ENCODE assay signal across 8 mouse cellular contexts in the genomic region with DNA sequence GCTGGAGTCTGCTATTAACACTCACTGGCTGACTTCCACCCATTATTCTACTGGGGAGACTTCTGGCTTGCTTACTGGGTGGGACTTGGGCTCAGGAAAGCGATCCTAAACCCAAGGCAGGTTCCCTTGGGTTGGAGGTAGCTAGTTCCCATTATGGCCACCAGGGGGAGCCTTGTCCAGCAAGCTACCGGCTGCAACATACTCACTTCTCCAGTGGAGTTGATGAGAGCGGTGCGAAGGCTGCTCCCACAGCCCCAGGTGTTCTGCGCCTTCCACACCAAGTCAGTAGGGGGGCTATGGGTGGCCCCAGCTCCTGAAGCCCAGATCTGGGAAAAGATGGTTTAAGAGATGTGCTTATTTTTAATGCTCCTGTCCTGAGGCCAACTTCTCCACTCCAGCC. TPM values are rescaled to one million over a fixed set of nuclear protein-coding genes. Genes with fewer than 3 reads are reported as not detected.
DNase-seq lines count a peak whose midpoint lies in the region; ATAC-seq lines count a peak whose summit lies in the region.

No protein-coding gene starts in this region.

- H3K36me3 ChIP-seq in kidney, embryonic 15.5 days: peaks cover 49% of the 10 kb centered on the region
- H3K36me3 ChIP-seq in liver, embryonic 16.5 days (ENCODE audit: control insufficient read depth, insufficient read depth): peaks cover 60% of the 10 kb centered on the region
- peaks cover 21% of the 10 kb centered on the region for H3K36me3 ChIP-seq in neural tube, embryonic 13.5 days

- peak; percentile 40; the same call in 1 of the 2 replicates for ATAC-seq in kidney, embryonic 15.5 days (replicated peaks; ENCODE audit: low FRiP score)
- ATAC-seq in liver, embryonic 16.5 days (ENCODE audit: low read depth): peak; percentile 47; the same call in 1 of the 2 replicates
- ATAC-seq in neural tube, embryonic 13.5 days (ENCODE audit: low read depth): peak; percentile 33; the same call in 1 of the 2 replicates

- WGBS in kidney, embryonic 15.5 days: 6% methylated on average over 5 of the region's 5 CpGs
- WGBS in liver, embryonic 16.5 days (ENCODE audit: insufficient replicate concordance): 9% methylated on average over 5 of the region's 5 CpGs
- 7% methylated on average over 5 of the region's 5 CpGs for WGBS in neural tube, embryonic 13.5 days

- H3K9me3 ChIP-seq in kidney, embryonic 15.5 days (replicated peaks): no peaks in the 10 kb centered on the region
- no peaks in the 10 kb centered on the region for H3K9me3 ChIP-seq in liver, embryonic 16.5 days (replicated peaks; ENCODE audit: control insufficient read depth, low read length)
- no peaks in the 10 kb centered on the region for H3K9me3 ChIP-seq in neural tube, embryonic 13.5 days

- H3K4me2 ChIP-seq in kidney, embryonic 15.5 days: no peak overlapping the region
- H3K4me2 ChIP-seq in liver, embryonic 16.5 days (ENCODE audit: low read depth, low read length): no peak overlapping the region
- no peak overlapping the region for H3K4me2 ChIP-seq in neural tube, embryonic 13.5 days

- H3K9ac ChIP-seq in kidney, embryonic 15.5 days: no peak overlapping the region
- H3K9ac ChIP-seq in liver, embryonic 16.5 days (ENCODE audit: low read depth, low read length): no peak overlapping the region
- H3K9ac ChIP-seq in neural tube, embryonic 13.5 days: no peak overlapping the region

- H3K27ac ChIP-seq in kidney, embryonic 15.5 days: no peak overlapping the region
- no peak overlapping the region for H3K27ac ChIP-seq in liver, embryonic 16.5 days (ENCODE audit: low read length)
- no peak overlapping the region for H3K27ac ChIP-seq in neural tube, embryonic 13.5 days (replicated peaks)

- H3K4me3 ChIP-seq in kidney, embryonic 15.5 days (replicated peaks): no peak overlapping the region
- H3K4me3 ChIP-seq in liver, embryonic 16.5 days (ENCODE audit: low read depth, low read length): no peak overlapping the region
- H3K4me3 ChIP-seq in neural tube, embryonic 13.5 days: no peak overlapping the region

- intact Hi-C loops in gastrocnemius, postnatal 36 days (cut with DNase I): loop anchor here (1.0 kb wide), 1 partner anchor 38 kb away; no protein-coding TSS in a partner anchor

- peaks cover 28% of the 10 kb centered on the region for H3K4me1 ChIP-seq in kidney, embryonic 15.5 days
- H3K4me1 ChIP-seq in liver, embryonic 16.5 days (ENCODE audit: control insufficient read depth, low read depth, low read length): peaks cover 3% of the 10 kb centered on the region; the same call in 1 of the 2 replicates
- peaks cover 22% of the 10 kb centered on the region for H3K4me1 ChIP-seq in neural tube, embryonic 13.5 days (replicated peaks)

- H3K27me3 ChIP-seq in kidney, embryonic 15.5 days: peaks cover 52% of the 10 kb centered on the region
- peaks cover 12% of the 10 kb centered on the region; the same call in 1 of the 2 replicates for H3K27me3 ChIP-seq in liver, embryonic 16.5 days (ENCODE audit: control insufficient read depth, insufficient read depth, low read depth, low read length)
- peaks cover 64% of the 10 kb centered on the region for H3K27me3 ChIP-seq in neural tube, embryonic 13.5 days

- DNase-seq in 3T3-L1 (ENCODE audit: low read depth, low spot score): peak; percentile 84
- DNase-seq in NIH3T3 (ENCODE audit: low read depth): peak; percentile 85
- DNase-seq in cerebellum, postnatal 4 days (ENCODE audit: low spot score in 2 of 2): peak; percentile 58 to 81
- DNase-seq in gastrocnemius, postnatal 36 days: peak; percentile 55 to 73
- DNase-seq in testis, postnatal 14 days (ENCODE audit: low spot score): peak; percentile 73

RNA-seq across cellular contexts. Expression of a gene that starts 22.6 kb away (rescaled TPM):
- 1 to 10 TPM; 1.2 to 1.4 TPM for total RNA-seq in gastrocnemius, postnatal 36 days (2021)
- 14.0 and 14.7 TPM in 2 replicates for polyA plus RNA-seq in kidney, embryonic 15.5 days (2015; fragmentation: Nextera tagmentation; extraction: Ambion mirVana)
- polyA plus RNA-seq in liver, embryonic 16.5 days (2015; fragmentation: Nextera tagmentation; extraction: Ambion mirVana): 27.0 and 29.1 TPM in 2 replicates
- 19.7 and 21.8 TPM in 2 replicates for polyA plus RNA-seq in neural tube, embryonic 13.5 days (2015; fragmentation: Nextera tagmentation; extraction: Ambion mirVana)

RNA-seq across cellular contexts. Expression of a gene that starts 26.1 kb away (rescaled TPM):
- total RNA-seq in gastrocnemius, postnatal 36 days (2021): 10 to 100 TPM; 75.3 to 79.8 TPM
- polyA plus RNA-seq in kidney, embryonic 15.5 days (2015; fragmentation: Nextera tagmentation; extraction: Ambion mirVana): 89.2 and 92.0 TPM in 2 replicates
- polyA plus RNA-seq in liver, embryonic 16.5 days (2015; fragmentation: Nextera tagmentation; extraction: Ambion mirVana): 123 and 131 TPM in 2 replicates
- polyA plus RNA-seq in neural tube, embryonic 13.5 days (2015; fragmentation: Nextera tagmentation; extraction: Ambion mirVana): 41.9 and 45.3 TPM in 2 replicates

RNA-seq across cellular contexts. Expression of a gene that starts 48.6 kb away (rescaled TPM):
- under 1 TPM; 0.17 to 0.33 TPM for total RNA-seq in gastrocnemius, postnatal 36 days (2021)
- polyA plus RNA-seq in kidney, embryonic 15.5 days (2015; fragmentation: Nextera tagmentation; extraction: Ambion mirVana): 20.9 and 22.0 TPM in 2 replicates
- polyA plus RNA-seq in liver, embryonic 16.5 days (2015; fragmentation: Nextera tagmentation; extraction: Ambion mirVana): 0.44 and 0.53 TPM in 2 replicates
- 32.5 and 33.7 TPM in 2 replicates for polyA plus RNA-seq in neural tube, embryonic 13.5 days (2015; fragmentation: Nextera tagmentation; extraction: Ambion mirVana)

RNA-seq across cellular contexts. Expression of a gene that starts 58.7 kb away (rescaled TPM):
- 10 to 100 TPM; 13.0 to 15.6 TPM for total RNA-seq in gastrocnemius, postnatal 36 days (2021)
- 17.5 and 17.6 TPM in 2 replicates for polyA plus RNA-seq in kidney, embryonic 15.5 days (2015; fragmentation: Nextera tagmentation; extraction: Ambion mirVana)
- 10.0 and 11.8 TPM in 2 replicates for polyA plus RNA-seq in liver, embryonic 16.5 days (2015; fragmentation: Nextera tagmentation; extraction: Ambion mirVana)
- 30.4 and 31.1 TPM in 2 replicates for polyA plus RNA-seq in neural tube, embryonic 13.5 days (2015; fragmentation: Nextera tagmentation; extraction: Ambion mirVana)

Comparison
In these comparisons a context has a peak if more than half of its experiments do, and no peak if none do; other contexts are left out.
1. RNA of a gene that starts 48.6 kb away (polyA plus RNA-seq): 32.5 to 33.7 TPM in neural tube, embryonic 13.5 days and 20.9 to 22.0 TPM in kidney, embryonic 15.5 days; 0.44 to 0.53 TPM in liver, embryonic 16.5 days; every median in the first group is over 10 times any median in the second.
2. Peak in every context shown above with its lines, with median percentiles within 50 percentile points of each other: DNase-seq and ATAC-seq.